Mouse (Mus musculus): Measurements from ENCODE around the gene Mgrn1. TPM values are rescaled to one million over a fixed set of nuclear protein-coding genes. Genes with fewer than 3 reads are reported as not detected.
A peak's percentile ranks its signal among the peaks of the same experiment; 100 is the strongest.

Gene Mgrn1
- polyA plus RNA-seq, 1 experiment from 2014 or later = 30.4 TPM

DNA sequence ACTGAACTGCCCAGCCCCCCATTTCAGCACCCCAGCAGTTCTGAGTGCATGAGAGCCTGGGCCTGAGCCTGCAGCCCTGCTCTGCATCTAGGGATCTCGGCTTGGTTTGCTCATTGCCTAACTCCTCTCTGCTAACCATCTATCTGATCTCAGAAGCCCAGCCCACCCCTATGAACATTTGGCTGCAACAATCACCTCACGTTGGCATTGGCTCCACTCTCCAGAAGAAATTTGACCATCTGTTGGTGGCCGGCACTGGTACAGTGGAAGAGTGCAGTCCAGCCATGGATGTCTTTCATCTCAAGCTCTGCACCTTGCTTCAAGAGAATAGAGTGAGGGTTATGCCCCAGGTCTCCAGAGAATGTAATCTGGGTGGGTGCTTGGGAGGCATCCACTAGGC lies 71.4 kb downstream of the Mgrn1 start:
- H3K9me3 ChIP-seq (replicated peaks; ENCODE audit: control insufficient read depth, low read length) = no peaks in the 10 kb centered on the region
- 67% methylated on average over 3 of the region's 3 CpGs for WGBS (ENCODE audit: insufficient replicate concordance)
- H3K27ac ChIP-seq (ENCODE audit: low read length) = no peak overlapping the region
- no peak overlapping the region for H3K9ac ChIP-seq (ENCODE audit: low read depth, low read length)
- H3K36me3 ChIP-seq (ENCODE audit: control insufficient read depth, insufficient read depth) = no peaks in the 10 kb centered on the region; the same call in 1 of the 2 replicates
- no peak for ATAC-seq (ENCODE audit: low read depth)
- no peak overlapping the region for H3K4me3 ChIP-seq (ENCODE audit: low read depth, low read length)
- H3K4me1 ChIP-seq (ENCODE audit: control insufficient read depth, low read depth, low read length) = peaks cover 5% of the 10 kb centered on the region
- no peaks in the 10 kb centered on the region for H3K27me3 ChIP-seq (ENCODE audit: control insufficient read depth, insufficient read depth, low read depth, low read length)
- H3K4me2 ChIP-seq (ENCODE audit: low read depth, low read length) = no peak overlapping the region

DNA sequence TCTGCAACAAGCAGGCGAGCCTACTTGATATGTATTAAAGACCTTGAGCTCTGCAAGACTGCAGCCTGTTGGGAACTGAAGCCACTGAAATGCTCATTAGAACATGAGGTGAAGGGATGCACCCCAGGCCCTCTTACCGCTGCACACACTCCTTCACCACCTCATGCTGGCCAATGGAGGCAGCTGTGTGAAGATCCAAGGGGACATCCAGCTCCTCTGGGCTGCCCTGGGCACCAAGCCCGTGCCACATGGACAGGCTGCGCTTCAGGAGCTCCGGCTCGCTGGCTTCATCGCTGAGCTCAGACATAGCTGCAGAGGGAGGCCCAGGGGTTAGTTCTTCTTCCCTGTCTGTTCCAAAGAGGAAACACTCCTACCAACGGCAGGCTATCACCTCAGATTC lies 74.2 kb downstream of the Mgrn1 start:
- no peak overlapping the region for H3K4me3 ChIP-seq (ENCODE audit: low read depth, low read length)
- H3K27ac ChIP-seq (ENCODE audit: low read length) = no peak overlapping the region
- no peaks in the 10 kb centered on the region for H3K9me3 ChIP-seq (replicated peaks; ENCODE audit: control insufficient read depth, low read length)
- no peaks in the 10 kb centered on the region for H3K27me3 ChIP-seq (ENCODE audit: control insufficient read depth, insufficient read depth, low read depth, low read length)
- no peaks in the 10 kb centered on the region; the same call in 1 of the 2 replicates for H3K36me3 ChIP-seq (ENCODE audit: control insufficient read depth, insufficient read depth)
- WGBS (ENCODE audit: insufficient replicate concordance) = 68% methylated on average over 8 of the region's 8 CpGs
- H3K4me1 ChIP-seq (ENCODE audit: control insufficient read depth, low read depth, low read length) = peaks cover 14% of the 10 kb centered on the region
- no peak for ATAC-seq (ENCODE audit: low read depth)
- H3K9ac ChIP-seq (ENCODE audit: low read depth, low read length) = no peak overlapping the region
- no peak overlapping the region for H3K4me2 ChIP-seq (ENCODE audit: low read depth, low read length)

GRCm38 (mm10) chr16:4963346-4963745 lies 77.3 kb downstream of the Mgrn1 start:
- H3K9me3 ChIP-seq (replicated peaks; ENCODE audit: control insufficient read depth, low read length) = no peaks in the 10 kb centered on the region
- WGBS (ENCODE audit: insufficient replicate concordance) = 27% methylated on average over 9 of the region's 9 CpGs
- no peaks in the 10 kb centered on the region for H3K27me3 ChIP-seq (ENCODE audit: control insufficient read depth, insufficient read depth, low read depth, low read length)
- peak overlapping the region; percentile 94 for H3K9ac ChIP-seq (ENCODE audit: low read depth, low read length)
- H3K4me3 ChIP-seq (ENCODE audit: low read depth, low read length) = peak overlapping the region; percentile 81
- no peaks in the 10 kb centered on the region for H3K36me3 ChIP-seq (ENCODE audit: control insufficient read depth, insufficient read depth)
- no peak overlapping the region for H3K27ac ChIP-seq (ENCODE audit: low read length)
- H3K4me1 ChIP-seq (ENCODE audit: control insufficient read depth, low read depth, low read length) = peaks cover 14% of the 10 kb centered on the region
- ATAC-seq (ENCODE audit: low read depth) = no peak
- peak overlapping the region; percentile 96 for H3K4me2 ChIP-seq (ENCODE audit: low read depth, low read length)

- no peaks in the 10 kb centered on the region for H3K27me3 ChIP-seq (ENCODE audit: control insufficient read depth, insufficient read depth, low read depth, low read length)
- peak within 1 kb of the TSS; percentile 96 for H3K4me2 ChIP-seq (ENCODE audit: low read depth, low read length)
- under 1% methylated on average over 74 of the region's 76 CpGs for WGBS (ENCODE audit: insufficient replicate concordance)
- no peaks in the 10 kb centered on the region for H3K36me3 ChIP-seq (ENCODE audit: control insufficient read depth, insufficient read depth)
- peak; percentile 98 for ATAC-seq (ENCODE audit: low read depth)
- no peaks in the 10 kb centered on the region for H3K9me3 ChIP-seq (replicated peaks; ENCODE audit: control insufficient read depth, low read length)
- peaks cover 14% of the 10 kb centered on the region for H3K4me1 ChIP-seq (ENCODE audit: control insufficient read depth, low read depth, low read length)
- H3K27ac ChIP-seq (ENCODE audit: low read length) = peak within 1 kb of the TSS; percentile 91
- H3K4me3 ChIP-seq (ENCODE audit: low read depth, low read length) = peak within 1 kb of the TSS; percentile 81
- peak within 1 kb of the TSS; percentile 94 for H3K9ac ChIP-seq (ENCODE audit: low read depth, low read length)
These were observed 78.0 kb downstream of the Mgrn1 start, which contains the start of gene Anks3 for GRCm38 (mm10) chr16:4963797-4964709. Gene Anks3, minus strand, starts transcription at chr16:4964205.

- 12% methylated on average over 13 of the region's 13 CpGs for WGBS (ENCODE audit: insufficient replicate concordance)
- H3K27ac ChIP-seq (ENCODE audit: low read length) = peak overlapping the region; percentile 91
- no peaks in the 10 kb centered on the region for H3K36me3 ChIP-seq (ENCODE audit: control insufficient read depth, insufficient read depth)
These were observed 78.8 kb downstream of the Mgrn1 start for GRCm38 (mm10) chr16:4964731-4965391.

DNA sequence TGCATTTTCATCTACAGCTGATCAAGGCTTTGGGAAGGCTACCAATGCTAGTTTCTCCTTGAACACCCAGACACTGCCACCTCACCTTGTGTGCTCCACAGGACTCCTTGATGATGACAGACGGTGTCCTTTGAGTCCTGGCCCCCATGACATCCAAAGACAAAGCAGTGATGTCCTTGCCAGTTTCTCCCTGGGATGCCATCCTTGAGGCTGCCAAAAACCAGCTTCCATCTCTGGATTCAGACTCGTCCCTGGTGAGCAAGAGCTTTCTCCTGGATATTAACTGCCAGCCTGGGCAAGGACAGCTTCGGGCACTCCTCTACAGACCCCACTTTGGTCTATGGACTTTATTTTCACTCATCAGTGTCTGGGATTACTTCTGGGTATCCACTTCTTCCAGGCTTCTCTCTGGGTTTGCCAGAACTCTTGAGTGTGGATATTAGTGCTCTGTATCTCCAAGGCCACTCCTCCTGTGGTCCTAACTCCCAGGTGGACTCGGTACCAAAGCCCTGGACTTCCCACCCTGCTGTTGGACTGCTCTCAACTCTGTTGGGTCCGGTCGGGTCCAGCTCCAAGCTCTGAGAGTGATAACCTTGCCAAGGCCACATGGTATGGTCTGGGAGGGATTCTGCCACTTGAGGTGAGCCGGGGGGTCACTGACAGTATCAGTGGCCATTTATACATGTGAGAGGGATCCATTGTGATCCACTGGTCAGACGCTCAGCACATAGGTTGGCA lies 79.5 kb downstream of the Mgrn1 start:
- no peak overlapping the region for H3K27ac ChIP-seq (ENCODE audit: low read length)
- H3K4me2 ChIP-seq (ENCODE audit: low read depth, low read length) = no peak overlapping the region
- no peak overlapping the region for H3K4me3 ChIP-seq (ENCODE audit: low read depth, low read length)
- no peaks in the 10 kb centered on the region for H3K9me3 ChIP-seq (replicated peaks; ENCODE audit: control insufficient read depth, low read length)
- no peaks in the 10 kb centered on the region for H3K27me3 ChIP-seq (ENCODE audit: control insufficient read depth, insufficient read depth, low read depth, low read length)
- no peak overlapping the region for H3K9ac ChIP-seq (ENCODE audit: low read depth, low read length)
- WGBS (ENCODE audit: insufficient replicate concordance) = 72% methylated on average over 8 of the region's 8 CpGs
- ATAC-seq (ENCODE audit: low read depth) = no peak
- no peaks in the 10 kb centered on the region for H3K36me3 ChIP-seq (ENCODE audit: control insufficient read depth, insufficient read depth)
- peaks cover 14% of the 10 kb centered on the region for H3K4me1 ChIP-seq (ENCODE audit: control insufficient read depth, low read depth, low read length)

More at GRCm38 (mm10) chr16:4964731-4965391, 78.8 kb downstream of the Mgrn1 start:
- H3K4me1 ChIP-seq (ENCODE audit: control insufficient read depth, low read depth, low read length) = peaks cover 14% of the 10 kb centered on the region
- H3K9ac ChIP-seq (ENCODE audit: low read depth, low read length) = peak overlapping the region; percentile 94
- no peak for ATAC-seq (ENCODE audit: low read depth)
- H3K4me2 ChIP-seq (ENCODE audit: low read depth, low read length) = peak overlapping the region; percentile 96
- no peaks in the 10 kb centered on the region for H3K27me3 ChIP-seq (ENCODE audit: control insufficient read depth, insufficient read depth, low read depth, low read length)
- no peaks in the 10 kb centered on the region for H3K9me3 ChIP-seq (replicated peaks; ENCODE audit: control insufficient read depth, low read length)
- H3K4me3 ChIP-seq (ENCODE audit: low read depth, low read length) = peak overlapping the region; percentile 81

GRCm38 (mm10) chr16:4968426-4968825 lies 82.4 kb downstream of the Mgrn1 start:
- no peak overlapping the region for H3K27ac ChIP-seq (ENCODE audit: low read length)
- no peak for ATAC-seq (ENCODE audit: low read depth)

GRCm38 (mm10) chr16:4969055-4969843 lies 83.2 kb downstream of the Mgrn1 start:
- no peaks in the 10 kb centered on the region for H3K27me3 ChIP-seq (ENCODE audit: control insufficient read depth, insufficient read depth, low read depth, low read length)
- no peak overlapping the region for H3K4me3 ChIP-seq (ENCODE audit: low read depth, low read length)
- WGBS (ENCODE audit: insufficient replicate concordance) = 34% methylated on average over 5 of the region's 5 CpGs
- H3K36me3 ChIP-seq (ENCODE audit: control insufficient read depth, insufficient read depth) = no peaks in the 10 kb centered on the region
- no peaks in the 10 kb centered on the region for H3K9me3 ChIP-seq (replicated peaks; ENCODE audit: control insufficient read depth, low read length)
- H3K4me1 ChIP-seq (ENCODE audit: control insufficient read depth, low read depth, low read length) = peaks cover 3% of the 10 kb centered on the region
- ATAC-seq (ENCODE audit: low read depth) = 0 out of 2 replicates have a peak, but pooled peaks have one; percentile 22
- H3K9ac ChIP-seq (ENCODE audit: low read depth, low read length) = no peak overlapping the region
- H3K27ac ChIP-seq (ENCODE audit: low read length) = no peak overlapping the region
- H3K4me2 ChIP-seq (ENCODE audit: low read depth, low read length) = no peak overlapping the region

More at GRCm38 (mm10) chr16:4968426-4968825, 82.4 kb downstream of the Mgrn1 start:
- no peaks in the 10 kb centered on the region for H3K27me3 ChIP-seq (ENCODE audit: control insufficient read depth, insufficient read depth, low read depth, low read length)
- H3K4me2 ChIP-seq (ENCODE audit: low read depth, low read length) = no peak overlapping the region
- WGBS (ENCODE audit: insufficient replicate concordance) = 56% methylated on average over 3 of the region's 3 CpGs
- no peaks in the 10 kb centered on the region for H3K36me3 ChIP-seq (ENCODE audit: control insufficient read depth, insufficient read depth)
- H3K9ac ChIP-seq (ENCODE audit: low read depth, low read length) = no peak overlapping the region
- H3K4me1 ChIP-seq (ENCODE audit: control insufficient read depth, low read depth, low read length) = peaks cover 4% of the 10 kb centered on the region
- H3K4me3 ChIP-seq (ENCODE audit: low read depth, low read length) = no peak overlapping the region
- no peaks in the 10 kb centered on the region for H3K9me3 ChIP-seq (replicated peaks; ENCODE audit: control insufficient read depth, low read length)
